Mouse (Mus musculus) liver, postnatal 0 days (tissue): ENCODE data around the gene Muc2.
A peak's percentile ranks its signal among the peaks of the same experiment; 100 is the strongest.

Experiments
- CTCF ChIP-seq: sonication (generic); IDR thresholded peaks from 2 replicates; pipeline ENCODE4 v1.5.1; 2016; ENCODE audit warnings: antibody characterized with exemption, low read depth
- EP300 ChIP-seq: IDR thresholded peaks from 2 replicates; pipeline ENCODE4 v1.6.1; 2016; ENCODE audit warnings: antibody characterized with exemption, low read depth, mild to moderate bottlenecking

DNA sequence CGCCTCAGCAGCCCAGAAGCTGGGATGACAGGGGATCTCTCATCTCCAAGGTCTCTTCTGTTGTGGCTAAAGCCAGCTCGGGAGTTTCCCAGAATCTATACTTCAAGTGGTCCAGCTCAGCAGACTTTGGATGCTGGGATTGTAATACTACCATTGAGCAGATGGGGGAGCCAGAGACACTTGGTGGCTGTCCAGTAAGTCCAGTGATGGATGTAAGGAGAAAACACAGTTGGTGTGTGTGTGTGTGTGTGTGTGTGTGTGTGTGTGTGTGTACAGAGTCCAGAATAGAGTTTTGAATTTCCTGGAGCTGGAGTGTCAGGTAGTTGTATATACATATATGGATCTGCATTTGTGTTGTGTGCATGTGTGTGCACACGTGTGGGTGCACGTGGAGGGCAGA is 65.7 kb downstream of the Muc2 start:
- TF ChIP-seq CTCF (peak; percentile 96), EP300 (no peak)
